Mouse (Mus musculus) spleen, adult 2 months (tissue): ENCODE measurements at regions not wholly inside any gene's neighbourhood (a gene's known extent, or its start where the extent isn't known, plus 50 kb on each side); places are given as distances from the start of the nearest gene placed in this dataset.

Source experiments
- DNase-seq, 2 experiments: peaks; one replicate each; pipeline versions ENCODE4 v3.0.0 to v3.0.0-alpha.2; 2012 to 2021; ENCODE audit warnings: low spot score in 2 of 2, low read depth in 1 of 2
- H3K27ac ChIP-seq: fragments of 200-500 bp; 2 replicates; pipeline ENCODE4 v1.5.1; 2012; ENCODE audit warnings: low read length, inconsistent platforms; ENCODE audit not compliant: insufficient read depth
- H3K27me3 ChIP-seq: fragments of 200-500 bp; 2 replicates; pipeline ENCODE4 v1.6.1; 2012; ENCODE audit warnings: mild to moderate bottlenecking, moderate library complexity, low read length, inconsistent platforms; ENCODE audit not compliant: control insufficient read depth, insufficient read depth
- H3K36me3 ChIP-seq: fragments of 200-500 bp; 2 replicates; pipeline ENCODE4 v1.6.1; 2012; ENCODE audit warnings: mild to moderate bottlenecking, low read length, inconsistent platforms; ENCODE audit not compliant: control insufficient read depth, insufficient read depth
- H3K4me1 ChIP-seq: fragments of 200-500 bp; 2 replicates; pipeline ENCODE4 v1.6.1; 2011; ENCODE audit warnings: inconsistent platforms; ENCODE audit not compliant: control insufficient read depth, insufficient read depth, insufficient read length
- H3K4me3 ChIP-seq: fragments of 200-500 bp; 2 replicates; pipeline ENCODE4 v1.5.1; 2011; ENCODE audit warnings: mild to moderate bottlenecking, inconsistent platforms; ENCODE audit not compliant: insufficient read depth, insufficient read length; ENCODE audit errors: extremely low read depth
- CTCF ChIP-seq: fragments of 200-500 bp; IDR thresholded peaks from 2 replicates; pipeline ENCODE4 v1.5.1; 2011; ENCODE audit warnings: mild to moderate bottlenecking, inconsistent platforms; ENCODE audit not compliant: insufficient read depth, insufficient read length, insufficient replicate concordance; ENCODE audit errors: extremely low read depth
- POLR2A ChIP-seq: fragments of 200-500 bp; IDR thresholded peaks from 2 replicates; pipeline ENCODE4 v1.6.1; 2011; ENCODE audit warnings: low read depth, low read length, inconsistent platforms
- WGBS: fragments of 180-500 bp; shearing (Covaris S2); methylation state at CpG from one replicate; pipeline ENCODE4 v1.1.7; 2018; 5-methylcytosine and 5-hydroxymethylcytosine counted together

DNA sequence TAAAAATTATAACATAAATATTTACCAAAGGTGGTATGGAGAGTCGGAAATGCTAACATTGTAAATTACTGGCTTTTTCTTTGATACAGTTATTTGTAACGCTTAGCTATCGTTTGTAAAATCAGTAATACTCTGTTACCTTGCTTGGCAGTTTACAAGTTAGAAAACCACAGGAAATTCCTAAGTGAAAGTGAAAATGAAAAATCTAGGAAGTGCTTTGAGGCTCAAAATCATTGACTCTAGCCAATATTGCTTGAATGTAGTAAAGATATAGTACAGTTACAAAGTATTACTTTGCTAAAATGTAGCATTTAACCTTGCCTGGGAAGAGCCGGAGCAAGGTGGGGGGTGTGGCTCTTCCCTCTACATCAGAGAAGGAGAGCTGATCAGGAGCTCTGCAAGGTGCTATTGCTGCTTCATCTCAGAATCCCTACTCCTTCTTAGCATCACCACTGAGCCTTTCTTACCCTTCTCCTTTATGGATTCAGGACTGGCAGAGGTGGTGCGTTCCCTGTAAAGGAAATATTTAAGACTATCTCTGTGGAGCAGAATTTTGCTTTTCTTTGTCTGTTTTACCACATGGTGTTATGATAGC lies 58.5 kb upstream of the Gpc5 start:
- no peaks in the 10 kb centered on the region for H3K27me3 ChIP-seq
- TF ChIP-seq POLR2A: no peak
- no peak for TF ChIP-seq CTCF
- H3K27ac ChIP-seq: no peak overlapping the region
- 36% methylated on average over 5 of the region's 5 CpGs for WGBS
- H3K4me1 ChIP-seq: no peaks in the 10 kb centered on the region; the same call in 1 of the 2 replicates
- DNase-seq: no peak
- H3K4me3 ChIP-seq: no peak overlapping the region
- no peaks in the 10 kb centered on the region for H3K36me3 ChIP-seq

DNA sequence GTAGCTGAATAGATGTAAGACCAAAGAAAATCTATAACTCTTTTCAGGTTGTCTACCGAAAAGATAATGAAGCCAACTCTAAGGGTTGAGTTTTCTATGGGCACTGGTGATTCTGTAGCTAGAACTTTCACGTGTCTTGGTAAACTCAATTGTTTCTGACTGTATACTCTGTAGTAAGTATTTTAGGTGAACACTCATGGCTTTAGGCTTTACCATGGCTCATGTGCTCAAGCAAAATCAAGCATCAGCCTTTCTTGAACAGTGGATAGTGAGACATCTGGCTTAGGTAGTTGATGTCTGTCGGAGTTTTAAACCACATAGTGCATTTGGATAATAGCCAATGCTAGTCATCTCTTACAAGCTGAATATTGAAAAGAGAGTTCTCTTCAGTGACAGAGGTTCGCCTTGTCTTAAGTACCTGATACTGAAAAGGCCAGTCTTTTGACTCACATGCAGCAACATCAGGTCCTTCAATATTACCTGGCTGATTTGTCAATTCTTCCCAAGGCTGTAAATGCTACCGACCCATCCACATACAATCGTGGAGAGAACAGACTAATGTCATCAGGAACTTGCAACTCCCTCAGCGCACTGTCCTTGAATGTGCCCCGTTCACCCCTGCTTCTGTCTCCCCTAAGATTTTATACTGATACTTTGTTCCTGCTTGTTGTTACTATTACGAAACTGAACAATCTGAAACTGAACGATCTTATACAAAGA lies 57.1 kb upstream of the Gpc5 start:
- H3K4me1 ChIP-seq: no peaks in the 10 kb centered on the region; the same call in 1 of the 2 replicates
- H3K27ac ChIP-seq: no peak overlapping the region
- 87% methylated on average over 10 of the region's 10 CpGs for WGBS
- TF ChIP-seq CTCF (no peak), POLR2A (no peak)
- H3K27me3 ChIP-seq: no peaks in the 10 kb centered on the region
- no peak for DNase-seq
- H3K36me3 ChIP-seq: no peaks in the 10 kb centered on the region
- H3K4me3 ChIP-seq: no peak overlapping the region

GRCm38 (mm10) chr14:115037086-115037793 lies 54.8 kb upstream of the Gpc5 start:
- Histone ChIP-seq H3K4me1 (peaks cover 3% of the 10 kb centered on the region), H3K36me3 (no peaks in the 10 kb centered on the region), H3K27me3 (peaks cover 4% of the 10 kb centered on the region; the same call in 1 of the 2 replicates), H3K27ac (no peak overlapping the region), H3K4me3 (no peak overlapping the region)
- WGBS: 86% methylated on average over 5 of the region's 5 CpGs
- DNase-seq: no peak
- no peak for TF ChIP-seq CTCF
- no peak for TF ChIP-seq POLR2A

GRCm38 (mm10) chr14:115038788-115039187 lies 53.2 kb upstream of the Gpc5 start:
- peaks cover 5% of the 10 kb centered on the region for H3K4me1 ChIP-seq
- no peak overlapping the region for H3K27ac ChIP-seq
- no peak for DNase-seq
- H3K4me3 ChIP-seq: no peak overlapping the region
- TF ChIP-seq CTCF (no peak), POLR2A (no peak)
- WGBS: 83% methylated on average over 5 of the region's 5 CpGs
- H3K27me3 ChIP-seq: peaks cover 4% of the 10 kb centered on the region; the same call in 1 of the 2 replicates
- H3K36me3 ChIP-seq: peaks cover 3% of the 10 kb centered on the region

- Histone ChIP-seq H3K27me3 (peaks cover 4% of the 10 kb centered on the region; the same call in 1 of the 2 replicates), H3K4me1 (peaks cover 5% of the 10 kb centered on the region), H3K36me3 (peaks cover 8% of the 10 kb centered on the region), H3K27ac (no peak overlapping the region), H3K4me3 (no peak overlapping the region)
- WGBS: 58% methylated on average over 5 of the region's 5 CpGs
- DNase-seq: no peak
- TF ChIP-seq CTCF (no peak), POLR2A (no peak)
Observed at GRCm38 (mm10) chr14:115039524-115039923, 52.5 kb upstream of the Gpc5 start.

DNA sequence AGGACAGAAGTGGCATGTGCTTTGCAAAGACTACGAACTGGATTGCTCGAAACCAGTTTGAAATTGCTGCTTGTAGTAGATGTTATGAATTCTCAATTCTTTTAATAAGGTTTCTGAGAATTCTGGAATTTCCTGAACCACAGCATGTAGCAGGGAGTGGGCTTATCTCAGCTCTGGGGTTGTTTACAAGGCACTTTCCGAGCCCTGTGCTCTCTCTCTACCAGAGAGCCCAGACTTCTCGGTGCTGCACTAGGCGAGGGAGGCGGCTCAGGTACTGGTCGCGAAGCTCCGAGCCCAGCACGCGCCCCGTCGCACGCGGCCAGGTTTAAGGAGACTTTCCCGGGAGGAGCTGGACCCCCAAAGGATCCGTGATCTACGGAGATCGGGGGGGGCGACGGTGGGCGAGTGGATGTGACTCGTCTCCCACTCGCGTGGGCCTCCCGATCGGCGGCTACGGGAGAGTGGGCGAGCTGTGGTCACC lies 51.9 kb upstream of the Gpc5 start:
- no peak for DNase-seq
- Histone ChIP-seq H3K4me3 (peak overlapping the region; percentile 83; the same call in 1 of the 2 replicates), H3K36me3 (peaks cover 10% of the 10 kb centered on the region), H3K27me3 (peaks cover 4% of the 10 kb centered on the region; the same call in 1 of the 2 replicates), H3K27ac (no peak overlapping the region), H3K4me1 (peaks cover 5% of the 10 kb centered on the region)
- TF ChIP-seq CTCF (no peak), POLR2A (no peak)
- WGBS: under 1% methylated on average over 30 of the region's 30 CpGs
